Mouse (Mus musculus): ENCODE measurements at regions not wholly inside any gene's neighbourhood (a gene's known extent, or its start where the extent isn't known, plus 50 kb on each side); places are given as distances from the start of the nearest gene placed in this dataset.

DNA sequence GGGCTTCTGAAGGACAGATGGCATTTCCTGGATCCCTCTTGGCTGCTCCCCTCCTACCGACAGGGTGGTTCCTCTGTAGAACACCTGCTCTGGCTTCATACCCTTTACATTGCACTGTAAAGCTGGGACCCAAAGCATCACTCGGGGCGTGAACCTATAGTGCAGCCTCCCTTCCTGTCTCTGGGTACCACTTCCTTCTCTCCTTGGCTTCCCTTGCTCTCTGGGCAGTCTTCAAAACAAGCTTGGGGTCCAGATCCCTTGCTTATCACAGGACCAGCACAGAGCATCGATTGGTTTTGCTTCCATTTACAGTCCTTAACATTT lies 346.4 kb downstream of the Rnf144a start:
- TF ChIP-seq EP300 (IDR thresholded peaks at IDR 0.05; ENCODE audit: insufficient read depth, low read depth, low read length) (no peak), CTCF (IDR thresholded peaks at IDR 0.05) (no peak), POLR2A (IDR thresholded peaks at IDR 0.05; ENCODE audit: insufficient read depth, low read depth, low read length) (no peak)
